Mouse (Mus musculus): ENCODE data around the gene Ankfy1.
A peak's percentile ranks its signal among the peaks of the same experiment; 100 is the strongest.

DNA sequence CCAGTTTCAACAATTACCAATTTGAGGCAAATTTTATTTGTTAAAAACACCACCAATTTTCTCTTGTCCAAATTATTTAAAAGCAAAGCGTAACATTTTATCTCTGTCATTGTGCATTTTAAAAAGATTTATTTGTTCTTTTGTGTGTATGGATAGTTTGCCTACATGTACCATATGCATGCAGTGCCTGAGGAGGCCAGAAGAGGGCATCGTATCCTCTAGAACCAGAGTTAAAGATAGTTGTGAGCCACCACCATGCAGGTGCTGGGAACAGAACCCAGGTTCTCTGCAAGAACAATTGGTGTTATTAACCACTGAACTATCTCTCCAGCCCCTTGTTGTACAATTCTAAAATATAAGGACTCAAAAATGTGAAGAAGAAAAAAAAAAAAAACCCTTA, 124.4 kb downstream of the Ankfy1 start:
- TF ChIP-seq CTCF (IDR thresholded peaks at IDR 0.05) (peak; percentile 36), EP300 (IDR thresholded peaks at IDR 0.05) (no peak)
